Mouse (Mus musculus): ENCODE results near the gene Kifap3.
A peak's percentile ranks its signal among the peaks of the same experiment; 100 is the strongest.

Kifap3 gene

GRCm38 (mm10) chr1:163898291-163898764 is 118.9 kb downstream of the Kifap3 start:
- no peak for DNase-seq

GRCm38 (mm10) chr1:163899575-163899974 is 120.2 kb downstream of the Kifap3 start:
- DNase-seq: no peak

DNA sequence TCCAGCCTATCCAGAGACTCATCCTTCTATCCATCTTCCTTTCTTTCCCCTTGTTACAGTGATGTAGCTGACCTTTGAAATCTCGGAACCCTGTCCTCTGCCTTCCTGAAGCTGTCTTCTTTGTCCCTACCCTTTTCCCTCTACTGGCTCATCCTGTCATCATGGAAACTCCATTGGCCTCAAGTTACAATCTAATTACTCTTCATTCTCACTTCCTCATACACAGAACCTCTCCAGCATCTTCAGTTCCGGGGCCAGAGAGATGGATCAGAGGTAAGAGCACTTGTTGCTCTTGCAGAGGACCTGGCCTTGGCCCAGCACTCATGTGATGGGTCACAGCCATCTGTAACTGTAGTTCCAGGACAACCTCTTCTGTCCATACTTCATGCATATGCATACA is 120.8 kb downstream of the Kifap3 start:
- no peak for DNase-seq

- no peak for DNase-seq
Measured at GRCm38 (mm10) chr1:163903411-163903810, 124.0 kb downstream of the Kifap3 start.

GRCm38 (mm10) chr1:163907007-163907811 is 127.8 kb downstream of the Kifap3 start:
- no peak for DNase-seq

DNA sequence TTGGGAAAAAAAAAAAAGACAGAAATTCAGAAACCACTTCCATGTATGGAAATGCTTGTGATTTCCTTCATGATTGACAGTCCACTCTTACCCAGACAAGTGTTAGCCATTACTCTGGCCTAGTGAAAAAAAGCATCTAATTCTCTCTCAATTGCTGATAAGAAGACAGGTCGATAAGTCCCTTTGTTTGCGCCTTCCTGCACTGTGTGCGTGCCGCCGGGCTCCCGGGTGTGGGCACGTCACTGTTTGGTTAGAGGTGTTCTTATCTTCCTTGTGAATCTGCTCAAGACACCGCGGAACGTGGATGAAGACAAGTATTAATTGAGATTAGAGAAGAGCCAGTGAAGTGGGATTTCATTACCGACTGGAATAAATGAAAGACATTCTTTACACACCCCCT is 129.0 kb downstream of the Kifap3 start:
- no peak for DNase-seq

GRCm38 (mm10) chr1:163910343-163910742 is 131.0 kb downstream of the Kifap3 start:
- peak; percentile 39 for DNase-seq

DNA sequence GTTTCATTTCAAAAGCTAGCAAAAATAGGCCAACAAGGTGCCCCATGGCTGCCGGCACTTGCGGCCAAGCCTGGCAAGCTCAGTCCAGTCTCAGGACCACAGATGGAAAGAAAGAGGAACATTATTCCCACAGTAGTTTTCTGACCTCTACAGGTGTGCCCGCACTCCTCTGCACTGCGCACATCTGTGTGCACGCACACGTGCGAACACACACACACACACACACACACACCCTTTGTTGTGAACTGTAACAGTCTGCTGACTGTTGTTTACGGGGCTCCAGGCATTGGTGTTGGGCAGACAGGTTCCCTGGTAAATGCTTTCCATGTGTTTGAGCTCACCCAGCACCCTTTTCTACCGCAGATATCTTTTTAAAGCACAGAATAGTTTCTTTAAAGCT is 131.4 kb downstream of the Kifap3 start:
- DNase-seq: no peak

DNA sequence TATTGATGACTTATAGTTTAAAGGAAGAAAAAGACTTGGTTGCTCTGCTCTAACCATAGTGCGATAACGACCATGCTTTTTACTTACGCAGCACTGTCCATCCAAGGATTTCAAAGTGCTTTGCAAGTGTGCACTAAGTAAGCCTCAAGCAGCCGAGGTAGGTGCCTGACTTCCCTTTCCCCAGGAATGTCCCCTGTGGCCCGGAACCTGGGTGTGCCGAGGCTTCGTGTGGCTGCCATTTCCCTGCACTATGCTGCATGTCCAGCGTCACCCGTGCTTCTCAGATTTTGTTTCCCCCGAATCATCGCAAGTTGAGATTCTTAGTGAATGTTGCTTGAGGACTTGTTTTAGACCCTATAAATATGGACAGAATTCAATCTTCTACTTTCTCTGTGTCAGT is 132.6 kb downstream of the Kifap3 start:
- no peak for DNase-seq

DNA sequence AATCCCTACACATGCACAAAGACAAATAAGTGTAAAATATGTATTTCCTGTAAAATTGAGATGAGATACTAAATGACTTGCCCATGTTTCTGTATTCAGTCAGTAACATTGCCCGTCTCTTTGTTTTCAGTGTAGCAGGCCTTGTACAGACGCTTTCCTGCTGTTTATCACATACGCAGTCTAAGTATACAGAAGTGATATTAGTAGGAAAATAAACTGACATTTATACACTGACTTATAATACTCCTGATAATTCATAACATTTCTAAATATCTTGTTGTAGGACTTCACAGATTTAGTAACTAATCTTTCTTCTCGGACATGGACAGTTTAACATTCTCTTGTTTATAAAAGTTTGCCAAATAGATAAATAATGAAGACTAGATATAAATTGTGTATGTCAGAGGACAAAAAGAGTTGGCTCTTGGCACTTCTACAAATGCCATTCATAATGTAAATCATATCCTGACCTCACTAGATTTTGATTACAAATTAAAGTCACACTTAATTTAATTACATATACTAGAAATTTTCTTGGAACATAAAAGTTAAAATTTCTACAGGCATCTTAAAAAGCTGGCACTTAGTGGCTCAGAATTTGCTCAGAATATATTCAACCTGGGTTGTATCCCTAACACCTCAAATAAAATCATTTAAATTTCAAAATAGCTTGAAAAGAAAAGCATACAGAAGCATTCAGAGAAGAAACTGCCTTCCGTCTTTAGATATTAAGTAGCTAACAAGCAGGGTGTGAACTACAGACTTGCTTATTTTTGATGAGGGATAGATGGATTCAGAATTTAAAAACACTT is 138.2 kb downstream of the Kifap3 start:
- DNase-seq: no peak

- DNase-seq: no peak
Measured at GRCm38 (mm10) chr1:163924093-163924492, 144.7 kb downstream of the Kifap3 start.

GRCm38 (mm10) chr1:163928846-163929245 is 149.5 kb downstream of the Kifap3 start, which contains the start of gene Scyl3:
TSS of gene Scyl3 (plus strand) at chr1:163929100.
- no peak for DNase-seq

DNA sequence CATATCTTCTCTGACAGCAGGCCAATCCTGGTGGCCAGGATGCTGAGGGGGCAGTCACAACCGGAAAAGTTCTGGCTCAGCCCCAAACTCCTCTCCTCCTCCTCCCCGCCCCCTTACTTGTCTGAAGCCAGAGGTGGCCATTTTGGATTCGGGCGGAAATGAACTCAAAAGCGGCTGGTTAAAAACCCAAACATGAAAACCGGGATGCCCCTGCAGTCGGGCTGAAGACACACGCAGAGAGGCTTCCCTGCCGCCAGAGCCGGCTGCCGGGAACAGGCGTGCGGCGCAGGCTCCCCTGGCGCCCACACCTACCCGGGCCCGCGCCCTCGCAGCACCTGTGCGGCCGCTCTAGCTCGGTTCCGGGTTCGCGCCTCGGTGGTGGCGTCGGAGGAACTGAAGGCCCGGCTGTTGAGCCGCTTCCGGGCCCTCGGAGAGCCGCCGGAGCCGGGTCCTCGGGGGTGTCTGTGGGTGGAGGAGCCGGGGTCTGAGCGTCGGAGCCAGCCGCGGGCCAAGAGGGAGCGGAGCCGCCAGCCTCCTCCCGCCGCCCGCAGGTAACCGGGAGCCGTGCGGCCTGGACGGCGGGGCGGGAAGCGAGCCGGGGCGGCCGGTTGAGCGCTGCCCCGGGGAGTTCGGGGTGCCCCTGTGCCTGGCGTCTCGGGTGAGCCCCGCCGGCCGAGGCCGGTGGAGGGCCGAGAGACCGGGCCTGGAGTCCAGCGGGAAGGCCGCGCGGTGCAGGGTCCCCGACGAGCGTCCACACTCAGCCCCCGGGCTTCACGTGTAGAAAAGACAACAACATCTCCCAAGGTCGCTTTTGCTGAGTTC is 150.5 kb downstream of the Kifap3 start:
- DNase-seq: peak; percentile 91

DNA sequence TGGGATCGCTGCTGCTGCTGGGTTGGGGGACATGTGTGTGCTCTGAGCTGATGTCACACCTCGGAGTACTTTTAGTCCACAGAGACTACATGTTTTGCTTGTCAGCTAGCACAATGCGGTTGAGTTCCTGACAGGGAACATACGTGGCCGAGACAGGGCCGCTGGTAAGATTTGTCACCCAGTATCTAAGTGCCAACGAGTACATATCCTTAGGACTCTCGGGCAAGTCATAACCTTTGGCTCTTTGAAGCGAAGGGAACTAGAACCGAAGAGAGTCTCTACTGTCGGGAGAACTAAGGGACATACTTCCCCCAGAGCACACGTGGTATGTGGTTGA is 151.0 kb downstream of the Kifap3 start:
- no peak for DNase-seq

DNA sequence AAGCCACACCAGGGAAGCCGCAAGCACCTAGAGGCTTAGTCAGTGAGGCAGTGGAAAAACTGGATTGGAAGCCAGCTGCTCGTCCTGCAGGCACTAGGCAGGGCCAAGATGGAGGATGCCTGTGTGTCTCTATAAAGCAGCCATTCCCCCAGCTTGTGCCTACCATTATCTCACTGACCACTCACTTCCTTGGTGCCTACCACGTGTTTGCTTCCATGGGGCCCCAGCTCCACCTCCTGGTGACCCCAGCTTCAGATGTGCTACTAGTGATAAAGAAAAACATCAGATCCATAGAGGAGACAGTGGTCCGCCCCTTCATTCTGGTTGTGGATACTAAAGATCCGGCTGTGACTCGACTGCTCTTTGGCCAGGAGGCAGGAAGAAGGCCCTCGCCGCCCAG is 152.4 kb downstream of the Kifap3 start:
- no peak for DNase-seq

- no peak for DNase-seq
Measured at GRCm38 (mm10) chr1:163934591-163934990, 155.2 kb downstream of the Kifap3 start.

DNA sequence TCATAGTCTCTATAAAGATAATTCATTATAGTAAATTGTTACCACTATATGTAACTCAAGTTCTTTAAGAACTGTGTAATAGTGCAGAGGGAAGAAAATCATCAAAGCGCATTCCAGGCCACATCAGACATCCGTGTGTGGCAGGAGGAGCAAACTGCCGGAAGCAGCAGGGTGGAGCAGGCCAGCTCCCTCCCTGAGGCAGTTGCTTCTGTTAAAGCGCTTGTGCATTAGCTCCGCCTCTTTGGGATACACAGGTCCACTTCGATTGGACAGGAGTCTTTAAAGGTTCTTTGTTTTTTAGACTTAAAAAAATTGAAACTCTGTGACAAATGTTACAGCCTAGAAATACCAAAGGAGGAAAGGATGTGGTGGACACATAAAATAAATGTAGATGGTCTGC is 162.7 kb downstream of the Kifap3 start:
- DNase-seq: no peak

DNA sequence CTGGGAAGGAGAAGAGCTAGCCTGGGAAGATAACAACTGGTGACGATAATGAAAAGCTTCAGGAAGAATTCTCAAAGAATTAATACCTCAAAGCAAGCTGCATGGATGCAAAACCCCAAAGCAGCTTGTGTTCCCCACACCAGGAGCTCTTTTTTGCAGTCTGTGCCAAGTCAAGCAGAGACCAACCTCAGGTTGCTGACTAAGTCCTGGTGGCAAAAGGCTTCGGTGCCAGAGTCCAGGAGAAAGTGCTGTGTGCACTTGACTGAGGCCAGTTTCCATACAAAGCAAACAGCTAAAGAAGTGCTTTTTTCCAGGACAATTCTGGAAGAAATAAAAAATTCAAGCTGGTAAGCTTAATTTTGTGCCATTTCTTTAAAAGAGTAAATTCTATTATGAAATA is 174.0 kb downstream of the Kifap3 start:
- DNase-seq: no peak

DNA sequence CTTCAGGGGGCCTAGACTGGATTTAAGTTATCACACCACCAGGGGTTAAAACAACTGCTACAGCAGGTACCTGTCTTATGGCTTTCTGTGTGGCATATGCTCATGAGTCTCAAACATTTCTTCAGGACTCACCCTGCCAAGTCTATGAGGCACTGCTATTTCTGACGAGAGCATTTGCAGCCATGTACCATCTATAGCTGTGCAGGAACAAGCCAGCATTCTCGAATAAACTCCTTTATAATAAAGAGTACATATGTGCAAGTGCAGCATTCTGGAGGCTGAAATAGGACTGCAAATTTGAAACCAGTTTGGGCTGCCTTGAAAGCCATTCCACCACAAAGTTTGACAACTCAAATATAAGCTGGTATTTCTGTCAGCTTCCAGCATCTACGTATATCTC is 178.7 kb downstream of the Kifap3 start:
- no peak for DNase-seq

GRCm38 (mm10) chr1:163964008-163964689 is 184.8 kb downstream of the Kifap3 start:
- no peak for DNase-seq

Data from thymus, postnatal 14 days (tissue).